Mouse (Mus musculus) T-helper 1 cell (primary cell): Measurements from ENCODE around the gene Wdr45.

Source experiments
- in situ Hi-C: fragments of 300-600 bp; cut with MboI, MseI; formaldehyde crosslinking; loops from one replicate; pipeline ENCODE4 v1.15.1; 2025; ENCODE audit warnings: high pct_unique_total_duplicates

The Wdr45 gene

DNA sequence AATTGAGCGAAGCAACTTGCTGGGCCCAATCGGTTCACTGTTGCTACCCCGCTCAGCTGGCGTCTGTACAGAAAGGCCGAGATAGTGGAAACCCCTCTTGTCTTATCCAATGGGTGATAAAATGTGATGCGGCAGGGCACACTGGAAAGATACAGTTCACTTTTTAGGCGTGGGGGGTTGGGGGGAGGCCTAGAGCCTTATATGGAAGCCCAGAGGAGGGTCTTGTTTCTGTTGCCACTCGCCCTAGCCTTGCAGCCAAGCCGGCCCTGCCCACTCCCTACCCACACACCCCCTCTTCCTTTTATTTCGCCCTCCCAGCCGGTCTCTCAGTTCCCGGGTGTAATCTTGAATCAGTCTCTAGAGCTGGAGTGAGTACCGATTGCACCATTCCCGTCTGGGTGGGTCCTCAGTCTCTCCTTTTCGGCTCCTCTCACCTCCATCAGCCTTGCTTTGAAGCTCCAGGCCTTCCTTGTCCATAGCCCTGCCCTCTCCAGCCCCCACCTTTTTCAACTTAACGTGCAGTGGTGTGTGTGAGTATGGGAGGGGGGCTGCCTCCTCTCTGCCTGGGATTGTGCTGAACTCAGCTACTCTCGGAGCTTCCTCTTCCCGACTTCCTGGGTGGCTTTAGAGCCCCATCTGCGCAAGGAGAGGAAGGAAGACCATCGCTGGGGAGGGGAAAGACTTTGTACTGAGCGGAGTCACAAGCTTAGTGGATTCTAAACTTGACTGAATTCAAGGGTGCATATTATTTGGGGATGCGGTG is 49.7 kb downstream of the Wdr45 start:
- in situ Hi-C loops: no loop called here

DNA sequence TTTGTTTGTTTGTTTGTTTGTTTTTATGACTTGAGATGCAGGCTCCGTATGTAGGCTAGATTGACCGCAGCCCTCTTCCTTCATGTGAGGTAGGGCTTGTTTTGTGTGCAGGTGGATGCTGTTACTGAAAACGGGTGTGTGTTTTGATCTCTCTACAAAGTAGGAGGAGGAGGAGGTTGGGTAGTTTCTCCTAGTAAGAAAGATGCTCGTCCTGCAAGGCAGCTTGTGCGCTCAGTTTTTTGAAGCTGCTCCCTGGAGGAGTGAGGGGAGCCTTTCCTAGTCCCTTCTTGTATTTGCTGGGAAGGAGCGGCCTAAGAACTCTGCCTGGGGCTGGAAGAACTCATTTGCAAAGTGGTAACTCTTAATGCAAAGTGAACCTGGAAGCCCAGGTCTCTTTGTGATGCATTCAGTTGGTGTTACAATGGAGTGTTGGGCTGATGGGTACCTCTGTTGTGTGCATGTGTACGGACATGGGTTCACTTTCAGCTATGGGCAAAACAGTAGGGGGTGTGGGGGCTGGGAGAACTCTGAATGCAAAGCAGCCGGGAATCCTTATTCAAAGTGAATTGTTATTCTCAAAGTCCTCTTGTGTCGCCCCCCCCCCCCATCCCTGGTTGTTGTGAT is 50.6 kb downstream of the Wdr45 start:
- in situ Hi-C loops: no loop called here

DNA sequence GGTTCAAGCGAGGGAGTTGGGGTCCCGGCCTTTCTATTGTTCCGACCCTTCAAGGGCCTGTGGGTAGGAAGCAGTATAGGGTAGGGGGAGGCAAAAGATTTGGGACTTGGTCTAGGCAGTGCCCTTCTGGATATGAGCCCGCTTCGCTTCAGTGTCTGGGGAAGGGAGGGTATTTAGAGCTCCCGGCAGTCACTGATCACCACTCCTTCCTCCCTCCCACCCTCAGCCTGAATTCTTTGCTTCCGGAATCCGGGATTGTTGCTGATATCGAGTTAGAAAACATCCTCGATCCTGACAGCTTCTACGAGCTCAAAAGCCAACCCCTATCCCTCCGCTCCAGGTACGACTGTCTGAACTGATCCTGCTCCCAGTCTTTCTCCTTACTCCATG is 51.1 kb downstream of the Wdr45 start:
- in situ Hi-C loops: no loop called here

DNA sequence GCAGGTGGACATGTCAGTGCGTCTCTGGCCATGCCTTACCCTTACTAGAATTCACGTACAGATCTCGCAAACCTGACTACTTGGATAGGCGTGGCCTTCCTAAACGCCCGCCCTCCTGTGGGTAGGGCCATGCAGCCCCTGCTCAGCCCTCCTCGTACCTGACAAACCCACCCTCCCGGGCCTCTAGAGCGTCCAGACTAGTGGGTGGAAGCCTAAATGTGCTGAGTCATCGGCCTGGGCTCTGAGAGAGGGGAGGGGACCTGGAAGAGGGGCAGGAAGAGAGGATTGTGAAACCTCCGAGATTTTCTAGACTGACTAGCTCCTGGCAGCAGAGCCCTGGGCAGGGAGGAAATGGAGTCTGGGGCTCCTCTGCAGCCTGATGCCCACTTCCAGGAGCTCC is 51.6 kb downstream of the Wdr45 start:
- in situ Hi-C loops: no loop called here

DNA sequence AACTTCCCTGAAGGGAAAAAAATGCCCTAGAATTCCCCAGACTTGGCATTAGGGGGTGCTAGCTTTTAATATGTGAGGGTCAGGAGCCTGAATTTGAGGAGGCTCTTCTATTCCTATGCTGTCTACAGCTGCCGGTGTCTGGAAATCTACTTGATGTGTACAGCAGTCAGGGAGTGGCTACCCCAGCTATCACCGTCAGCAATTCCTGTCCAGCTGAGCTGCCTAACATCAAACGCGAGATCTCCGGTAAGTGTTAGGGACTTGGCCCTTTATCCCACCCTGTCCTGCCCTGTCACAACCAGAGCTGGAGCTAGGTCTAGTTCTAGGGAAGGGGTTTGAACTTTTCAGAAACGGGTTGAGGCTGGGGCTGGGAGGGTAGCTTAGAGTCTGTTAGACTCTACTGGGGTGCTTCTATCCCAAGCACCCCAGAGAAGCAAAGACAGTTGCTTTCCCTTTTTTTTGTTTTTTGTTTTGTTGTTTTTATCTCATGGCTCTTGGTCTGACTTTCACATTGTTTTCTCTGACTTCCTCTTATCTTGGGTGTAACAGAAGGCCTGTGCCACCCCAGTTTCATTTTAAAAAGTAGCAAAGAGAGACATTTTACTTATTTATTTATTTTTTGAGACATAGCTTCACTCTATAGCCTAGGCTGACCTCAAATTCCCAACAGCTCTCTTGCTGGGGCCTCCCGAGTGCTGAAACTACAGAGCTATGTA is 55.3 kb downstream of the Wdr45 start:
- in situ Hi-C loops: no loop called here

GRCm38 (mm10) chrX:7772766-7773165 is 58.6 kb downstream of the Wdr45 start:
- in situ Hi-C loops: no loop called here

DNA sequence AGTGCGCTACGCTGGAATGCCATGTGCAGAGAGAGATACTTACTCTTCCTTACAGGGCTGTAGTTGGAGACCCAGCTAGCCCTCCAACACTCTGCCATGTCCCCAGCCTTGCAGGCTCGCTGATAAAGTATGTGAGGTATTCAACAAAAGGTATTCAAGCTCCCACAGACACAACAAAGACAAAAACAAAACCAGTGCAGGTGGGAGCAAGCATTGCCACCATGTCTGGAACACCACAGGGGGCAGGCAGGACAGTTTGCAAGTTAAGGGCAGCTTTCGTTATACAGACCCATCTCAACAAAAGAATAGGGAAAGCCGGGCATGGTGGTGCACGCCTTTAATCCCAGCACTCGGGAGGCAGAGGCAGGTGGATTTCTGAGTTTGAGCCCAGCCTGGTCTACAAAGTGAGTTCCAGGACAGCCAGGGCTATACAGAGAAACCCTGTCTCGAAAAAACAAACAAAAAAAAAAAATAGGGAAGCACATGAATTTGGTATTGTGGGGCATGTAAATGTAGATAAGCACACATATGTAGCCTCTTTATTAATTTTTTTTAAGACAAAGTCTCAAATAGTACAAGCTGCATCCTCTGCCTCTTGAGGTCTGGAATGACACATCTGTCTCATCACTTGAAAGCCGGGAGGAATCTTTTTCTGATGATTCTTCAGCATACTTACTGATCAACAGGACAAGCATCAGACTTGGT is 61.5 kb downstream of the Wdr45 start:
- in situ Hi-C loops: no loop called here

DNA sequence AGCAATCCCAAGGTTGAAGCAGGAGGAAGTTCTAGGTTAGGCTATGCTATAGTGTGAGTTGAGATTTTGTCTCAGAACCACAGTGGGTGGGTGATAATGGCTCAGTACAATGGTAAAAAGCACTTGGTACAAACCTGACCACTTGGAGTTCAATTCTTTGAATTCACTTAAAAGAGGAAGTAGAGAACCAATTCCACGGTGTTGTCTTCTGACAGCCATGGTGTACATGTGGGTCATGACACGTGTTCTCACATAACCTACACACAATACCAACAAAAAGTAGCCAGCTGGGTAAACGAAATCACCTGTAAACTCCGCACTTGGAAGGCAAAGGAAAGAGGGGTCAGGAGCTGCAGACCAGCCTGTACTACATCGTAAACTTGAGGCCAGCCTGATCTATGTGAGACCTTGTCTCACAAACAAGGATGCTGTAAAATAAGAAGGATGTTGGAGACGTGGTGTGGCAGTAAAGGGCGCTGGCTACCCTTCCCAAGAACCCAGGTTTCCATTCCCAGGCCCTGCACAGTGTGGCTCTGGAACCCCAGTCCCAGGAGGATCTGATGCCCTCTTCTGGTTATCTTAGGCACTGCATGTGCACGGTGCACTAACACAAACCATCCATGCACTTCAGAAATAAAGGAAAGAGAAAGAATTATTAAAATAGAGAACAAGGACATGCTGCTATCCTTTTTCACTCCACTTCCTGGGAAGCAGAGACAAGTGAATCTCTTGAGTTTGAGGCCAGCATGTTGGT is 62.4 kb downstream of the Wdr45 start:
- in situ Hi-C loops: no loop called here
